Mouse (Mus musculus) heart, adult 2 months (tissue): ENCODE measurements around the gene Runx1. TPM values are rescaled to one million over a fixed set of nuclear protein-coding genes. Genes with fewer than 3 reads are reported as not detected.

ENCODE experiments used
- DNase-seq, 2 experiments: peaks; one replicate each; pipeline ENCODE4 v3.0.0; 2021
- H3K27ac ChIP-seq: fragments of 200-600 bp; 2 replicates; pipeline ENCODE4 v1.8.1; 2022
- H3K27me3 ChIP-seq: fragments of 200-500 bp; 2 replicates; pipeline ENCODE4 v1.6.1; 2012; ENCODE audit warnings: mild to moderate bottlenecking, low read length, inconsistent platforms, mixed read lengths; ENCODE audit not compliant: control insufficient read depth, insufficient read depth
- H3K36me3 ChIP-seq: fragments of 200-500 bp; 2 replicates; pipeline ENCODE4 v1.6.1; 2012; ENCODE audit warnings: low read length, inconsistent platforms; ENCODE audit not compliant: control insufficient read depth, insufficient read depth
- H3K4me1 ChIP-seq: fragments of 200-500 bp; 2 replicates; pipeline ENCODE4 v1.6.1; 2011; ENCODE audit warnings: low read length; ENCODE audit not compliant: control insufficient read depth, insufficient read depth
- H3K4me3 ChIP-seq: fragments of 200-600 bp; 2 replicates; pipeline ENCODE4 v1.8.1; 2022
- H3K79me2 ChIP-seq: fragments of 200-500 bp; replicated peaks from 2 replicates; pipeline ENCODE4 v1.6.1; 2012; ENCODE audit warnings: mild to moderate bottlenecking, inconsistent platforms, low read length, moderate library complexity, mixed read lengths; ENCODE audit not compliant: control insufficient read depth, insufficient read depth
- H3K9ac ChIP-seq: fragments of 200-500 bp; 2 replicates; pipeline ENCODE4 v1.6.1; 2012; ENCODE audit warnings: low read depth, mild to moderate bottlenecking, control low read depth, inconsistent platforms, low read length, mixed read lengths
- CTCF ChIP-seq: fragments of 200-600 bp; IDR thresholded peaks from 2 replicates; pipeline ENCODE4 v1.8.1; 2022; ENCODE audit warnings: antibody characterized with exemption, mild to moderate bottlenecking, moderate library complexity
- EP300 ChIP-seq: fragments of 200-500 bp; IDR thresholded peaks from 2 replicates; pipeline ENCODE4 v1.6.1; 2011; ENCODE audit warnings: low read depth, low read length, control low read depth; ENCODE audit not compliant: insufficient read depth
- POLR2A ChIP-seq: fragments of 200-500 bp; IDR thresholded peaks from 2 replicates; pipeline ENCODE4 v1.6.1; 2011; ENCODE audit warnings: mild to moderate bottlenecking, low read depth, low read length, control low read depth; ENCODE audit not compliant: insufficient read depth
- WGBS: fragments of 180-500 bp; shearing (Covaris S2); methylation state at CpG from one replicate; pipeline ENCODE4 v1.1.7; 2018; 5-methylcytosine and 5-hydroxymethylcytosine counted together
- intact Hi-C: fragments of 180-260 bp; cut with DNase I; formaldehyde crosslinking; loops from one replicate; pipeline ENCODE4 v1.15.1; 2025
- polyA plus RNA-seq: library from polyadenylated mRNA; depleted of rRNA; stranded (reverse); fragments of >200 nt; gene quantifications from 2 replicates; pipeline ENCODE4 v1.2.3, GENCODE M21; 2012
- total RNA-seq, 2 experiments: library from RNA; stranded (reverse); gene quantifications; 2 replicates each; pipeline ENCODE4 v1.2.3; 2021

Gene Runx1
- total and polyA plus RNA-seq, 3 experiments, result 1.8 to 2.4 (median 2.1) TPM

DNA sequence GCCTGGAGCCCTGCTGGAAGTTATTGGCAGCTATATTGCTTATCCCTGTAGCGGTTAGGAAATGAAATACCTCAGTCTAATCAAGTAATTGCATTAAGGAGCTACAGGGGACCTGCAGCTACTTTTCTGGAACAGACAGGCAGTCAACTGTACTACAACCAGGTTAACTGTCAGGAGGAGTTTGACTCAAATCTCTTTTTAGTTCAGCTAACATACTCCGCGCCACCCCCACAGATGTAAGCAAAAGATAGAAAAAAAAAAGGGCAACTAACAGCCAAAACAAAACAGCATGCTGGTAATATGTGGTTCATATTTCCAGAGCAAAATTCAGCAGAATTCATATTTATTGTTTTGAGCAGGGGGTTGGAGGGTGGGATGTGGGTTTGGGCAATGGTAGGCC is 72.0 kb downstream of the Runx1 start:
- H3K4me3 ChIP-seq, result no peak overlapping the region
- TF ChIP-seq CTCF (no peak), POLR2A (no peak), EP300 (no peak)
- no peaks in the 10 kb centered on the region for H3K79me2 ChIP-seq
- 98% methylated on average over 3 of the region's 3 CpGs for WGBS
- H3K27me3 ChIP-seq, result no peaks in the 10 kb centered on the region
- no peaks in the 10 kb centered on the region for H3K36me3 ChIP-seq
- DNase-seq, result no peak
- no peak overlapping the region for H3K27ac ChIP-seq
- intact Hi-C loops, result no loop called here
- H3K4me1 ChIP-seq, result no peaks in the 10 kb centered on the region
- no peak overlapping the region for H3K9ac ChIP-seq

DNA sequence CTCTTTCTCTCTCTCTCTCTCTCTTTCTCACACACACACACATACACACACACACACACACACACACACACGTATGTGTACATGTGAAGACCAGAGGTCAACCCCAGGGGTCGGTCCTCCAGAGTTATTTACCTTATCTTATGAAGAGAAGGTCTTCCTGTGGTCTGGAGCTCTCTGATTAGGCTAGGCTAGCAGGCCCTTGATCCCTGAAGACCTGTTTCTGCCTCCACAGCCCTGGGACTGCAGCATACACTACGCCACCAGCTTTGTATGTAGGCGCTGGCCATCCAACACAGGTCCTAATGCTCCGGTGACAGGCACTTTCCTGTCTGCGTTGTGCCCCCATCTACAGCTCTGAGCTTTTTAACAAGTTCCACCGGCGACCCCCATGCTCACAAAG is 72.8 kb downstream of the Runx1 start:
- no peaks in the 10 kb centered on the region for H3K79me2 ChIP-seq
- no peak overlapping the region for H3K4me3 ChIP-seq
- TF ChIP-seq EP300, result no peak
- no peak for TF ChIP-seq CTCF
- no peak for TF ChIP-seq POLR2A
- H3K4me1 ChIP-seq, result no peaks in the 10 kb centered on the region
- H3K27ac ChIP-seq, result no peak overlapping the region
- intact Hi-C loops, result no loop called here
- no peaks in the 10 kb centered on the region for H3K36me3 ChIP-seq
- H3K27me3 ChIP-seq, result no peaks in the 10 kb centered on the region
- DNase-seq, result no peak
- no peak overlapping the region for H3K9ac ChIP-seq
- WGBS, result 77% methylated on average over 8 of the region's 8 CpGs

DNA sequence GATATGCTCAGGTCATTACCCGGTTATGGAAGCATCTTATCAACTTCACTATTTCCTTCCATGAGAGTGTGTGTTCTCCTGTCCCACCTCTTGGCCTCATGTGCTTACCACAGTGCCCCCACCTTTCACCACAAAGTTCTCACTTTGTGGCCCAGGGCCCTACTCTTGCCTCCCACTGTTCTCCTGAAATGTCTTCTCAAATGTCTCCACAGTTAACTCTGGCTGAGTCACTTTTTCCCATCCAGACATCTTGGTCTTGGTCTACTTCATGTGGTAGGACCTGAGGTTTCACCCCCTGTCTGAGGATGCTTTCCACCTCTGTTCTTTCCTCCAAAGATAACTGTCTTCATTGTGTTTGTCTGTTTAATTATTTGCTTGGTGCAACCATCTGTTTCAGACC is 77.7 kb downstream of the Runx1 start:
- Histone ChIP-seq H3K27ac (no peak overlapping the region), H3K27me3 (no peaks in the 10 kb centered on the region), H3K4me1 (no peaks in the 10 kb centered on the region), H3K36me3 (no peaks in the 10 kb centered on the region), H3K79me2 (no peaks in the 10 kb centered on the region), H3K9ac (no peak overlapping the region), H3K4me3 (no peak overlapping the region)
- TF ChIP-seq EP300 (no peak), POLR2A (no peak), CTCF (no peak)
- no peak for DNase-seq
- intact Hi-C loops, result no loop called here
- WGBS, result 22% methylated on average over 1 of the region's 1 CpGs

DNA sequence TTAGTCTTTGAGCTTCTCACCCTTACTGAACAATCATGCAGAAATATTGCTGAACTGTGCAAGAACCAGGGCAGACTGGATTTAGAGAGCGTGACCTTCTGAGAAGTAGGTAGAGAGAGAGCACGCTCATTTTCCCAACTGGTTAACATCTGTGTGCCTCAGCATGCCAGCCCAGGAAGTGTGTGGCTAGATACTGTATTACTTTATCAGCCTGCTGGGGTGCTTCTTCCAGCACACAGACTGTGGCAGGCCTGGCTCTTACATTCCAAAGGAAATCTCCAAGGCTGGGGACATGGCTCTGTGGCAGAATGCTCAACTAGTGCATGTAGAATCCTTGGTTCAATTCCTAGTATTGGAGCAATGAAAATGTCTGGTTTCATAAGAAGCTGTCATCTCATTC is 78.9 kb downstream of the Runx1 start:
- TF ChIP-seq EP300, result no peak
- TF ChIP-seq POLR2A, result no peak
- no peak for TF ChIP-seq CTCF
- no peaks in the 10 kb centered on the region for H3K4me1 ChIP-seq
- 77% methylated on average over 2 of the region's 2 CpGs for WGBS
- no peak overlapping the region for H3K9ac ChIP-seq
- H3K27ac ChIP-seq, result no peak overlapping the region
- no peak for DNase-seq
- no peaks in the 10 kb centered on the region for H3K36me3 ChIP-seq
- no peak overlapping the region for H3K4me3 ChIP-seq
- intact Hi-C loops, result no loop called here
- H3K27me3 ChIP-seq, result no peaks in the 10 kb centered on the region
- H3K79me2 ChIP-seq, result no peaks in the 10 kb centered on the region

DNA sequence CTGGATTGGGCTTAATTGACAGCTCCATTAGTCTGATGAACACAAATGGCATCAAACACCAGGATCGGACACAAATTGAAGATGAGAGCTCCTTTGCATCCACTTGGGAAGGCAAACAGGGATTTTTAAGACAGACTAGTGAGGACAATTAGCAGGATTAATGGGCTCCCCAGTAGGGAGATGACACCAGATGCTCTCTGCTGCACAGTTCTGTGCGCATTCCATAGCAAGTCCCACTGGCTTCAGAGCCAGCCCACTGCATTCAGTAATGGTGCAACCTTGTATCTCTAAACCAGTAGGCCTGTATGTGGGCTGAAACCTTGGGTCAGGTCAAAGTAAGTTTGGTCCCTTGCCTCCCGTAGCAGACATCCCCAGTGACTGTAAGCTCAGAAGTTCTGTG is 80.7 kb downstream of the Runx1 start:
- Histone ChIP-seq H3K36me3 (no peaks in the 10 kb centered on the region), H3K27me3 (no peaks in the 10 kb centered on the region), H3K79me2 (no peaks in the 10 kb centered on the region), H3K4me1 (no peaks in the 10 kb centered on the region), H3K4me3 (no peak overlapping the region), H3K27ac (no peak overlapping the region), H3K9ac (no peak overlapping the region)
- intact Hi-C loops, result no loop called here
- TF ChIP-seq CTCF (no peak), POLR2A (no peak), EP300 (no peak)
- no peak for DNase-seq
- 86% methylated on average over 3 of the region's 3 CpGs for WGBS

DNA sequence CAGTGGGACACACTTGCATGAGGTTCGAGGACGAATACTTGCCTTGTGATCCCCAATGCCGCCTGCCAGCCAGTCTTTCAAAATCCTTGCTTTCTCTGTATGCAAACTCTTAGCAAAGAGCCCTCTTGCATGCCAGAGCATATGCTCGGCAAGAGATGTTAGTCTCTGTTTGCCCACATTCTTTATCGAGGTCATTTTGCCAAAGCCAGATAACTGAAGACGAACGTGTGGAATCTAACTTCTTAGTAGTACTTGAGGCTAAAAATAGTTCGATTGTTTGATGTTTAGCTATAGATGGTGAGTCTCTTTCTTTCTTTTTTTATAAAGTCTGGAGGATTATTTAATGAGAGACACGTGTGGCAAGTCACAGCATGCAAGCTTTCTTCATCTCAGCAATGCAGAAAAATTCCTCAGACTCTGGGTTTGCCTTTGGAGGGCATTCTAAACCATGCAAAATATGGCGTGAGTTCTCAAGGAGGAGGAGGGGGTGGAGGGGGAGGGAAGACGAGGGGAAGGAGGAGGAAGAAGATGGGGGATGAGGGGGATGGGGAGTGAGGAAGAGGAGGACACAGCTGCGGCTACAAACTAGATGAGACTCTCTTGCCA is 81.7 kb downstream of the Runx1 start:
- no peak for DNase-seq
- WGBS, result 46% methylated on average over 12 of the region's 12 CpGs
- no peak overlapping the region for H3K27ac ChIP-seq
- TF ChIP-seq EP300 (no peak), POLR2A (no peak), CTCF (no peak)
- H3K79me2 ChIP-seq, result no peaks in the 10 kb centered on the region
- H3K4me1 ChIP-seq, result no peaks in the 10 kb centered on the region
- H3K27me3 ChIP-seq, result no peaks in the 10 kb centered on the region
- no peaks in the 10 kb centered on the region for H3K36me3 ChIP-seq
- H3K4me3 ChIP-seq, result no peak overlapping the region
- intact Hi-C loops, result no loop called here
- no peak overlapping the region for H3K9ac ChIP-seq
